Mouse (Mus musculus) hindbrain, embryonic 12.5 days (tissue): Measurements from ENCODE around the gene Qrich2. TPM values are rescaled to one million over a fixed set of nuclear protein-coding genes. Genes with fewer than 3 reads are reported as not detected.

ENCODE experiments used
- ATAC-seq: fragments of 200-750 bp; cut with Nextera tagmentation; 2 replicates; pipeline ENCODE4 v1.8.0; 2017; ENCODE audit warnings: moderate TSS enrichment; ENCODE audit not compliant: low FRiP score
- H3K27ac ChIP-seq: fragments of 300-500 bp; sonication (generic); 2 replicates; pipeline ENCODE4 v1.5.1; 2016; ENCODE audit warnings: mild to moderate bottlenecking
- H3K27me3 ChIP-seq: fragments of 300-500 bp; sonication (generic); 2 replicates; pipeline ENCODE4 v1.6.1; 2016; ENCODE audit warnings: mild to moderate bottlenecking
- H3K36me3 ChIP-seq: fragments of 300-500 bp; sonication (generic); 2 replicates; pipeline ENCODE4 v1.6.1; 2016; ENCODE audit warnings: mild to moderate bottlenecking
- H3K4me1 ChIP-seq: fragments of 300-500 bp; sonication (generic); 2 replicates; pipeline ENCODE4 v1.6.1; 2016
- H3K4me2 ChIP-seq: fragments of 300-500 bp; sonication (generic); replicated peaks from 2 replicates; pipeline ENCODE4 v1.6.1; 2016; ENCODE audit warnings: mild to moderate bottlenecking
- H3K4me3 ChIP-seq: fragments of 300-500 bp; sonication (generic); 2 replicates; pipeline ENCODE4 v1.5.1; 2016; ENCODE audit warnings: mild to moderate bottlenecking
- H3K9ac ChIP-seq: fragments of 300-500 bp; sonication (generic); 2 replicates; pipeline ENCODE4 v1.6.1; 2016; ENCODE audit warnings: mild to moderate bottlenecking, moderate library complexity
- H3K9me3 ChIP-seq: fragments of 300-500 bp; sonication (generic); replicated peaks from 2 replicates; pipeline ENCODE4 v1.6.1; 2016; ENCODE audit warnings: mild to moderate bottlenecking
- WGBS: fragments of 180-500 bp; shearing (Covaris S2); methylation state at CpG from one replicate; pipeline ENCODE4 v1.1.7; 2016; 5-methylcytosine and 5-hydroxymethylcytosine counted together
- polyA plus RNA-seq: library from polyadenylated mRNA; unstranded; fragments of >200 nt; fragmentation: Nextera tagmentation; extraction: Ambion mirVana; gene quantifications from 2 replicates; pipeline ENCODE4 v1.2.1, GENCODE M21; 2016

Qrich2 gene
- polyA plus RNA-seq, result 0.18 and 0.39 TPM in 2 replicates

DNA sequence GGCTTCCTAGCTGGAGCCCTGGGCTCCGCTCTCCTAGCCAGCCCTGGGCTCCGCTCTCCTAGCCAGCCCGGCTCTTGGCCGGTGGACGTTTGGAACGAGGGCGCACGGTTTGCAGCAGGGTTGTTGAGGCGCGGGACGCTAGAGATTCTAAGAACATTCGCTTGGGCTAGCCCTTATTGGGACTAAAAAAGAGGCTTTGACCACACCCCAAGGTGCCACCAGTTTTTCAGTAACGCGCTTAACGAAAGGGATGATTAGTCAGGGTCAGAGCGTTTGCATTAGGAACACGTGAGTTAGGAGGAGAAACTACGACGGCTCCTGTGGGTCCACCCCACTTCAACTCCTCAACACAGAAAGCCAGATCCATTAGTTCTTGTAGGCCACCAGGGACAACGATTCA is at the start of gene Qrich2:
Gene Qrich2, minus strand, starts transcription at position 101 of the 400 bp plus-strand sequence.
- WGBS, result 71% methylated on average over 20 of the region's 20 CpGs
- no peak within 1 kb of the TSS for H3K4me2 ChIP-seq
- no peak within 1 kb of the TSS for H3K27ac ChIP-seq
- H3K4me1 ChIP-seq, result peaks cover 6% of the 10 kb centered on the region; the same call in 1 of the 2 replicates
- ATAC-seq, result no peak
- no peak within 1 kb of the TSS for H3K9ac ChIP-seq
- peaks cover 16% of the 10 kb centered on the region for H3K36me3 ChIP-seq
- no peaks in the 10 kb centered on the region for H3K27me3 ChIP-seq
- H3K9me3 ChIP-seq, result no peaks in the 10 kb centered on the region
- H3K4me3 ChIP-seq, result no peak within 1 kb of the TSS

DNA sequence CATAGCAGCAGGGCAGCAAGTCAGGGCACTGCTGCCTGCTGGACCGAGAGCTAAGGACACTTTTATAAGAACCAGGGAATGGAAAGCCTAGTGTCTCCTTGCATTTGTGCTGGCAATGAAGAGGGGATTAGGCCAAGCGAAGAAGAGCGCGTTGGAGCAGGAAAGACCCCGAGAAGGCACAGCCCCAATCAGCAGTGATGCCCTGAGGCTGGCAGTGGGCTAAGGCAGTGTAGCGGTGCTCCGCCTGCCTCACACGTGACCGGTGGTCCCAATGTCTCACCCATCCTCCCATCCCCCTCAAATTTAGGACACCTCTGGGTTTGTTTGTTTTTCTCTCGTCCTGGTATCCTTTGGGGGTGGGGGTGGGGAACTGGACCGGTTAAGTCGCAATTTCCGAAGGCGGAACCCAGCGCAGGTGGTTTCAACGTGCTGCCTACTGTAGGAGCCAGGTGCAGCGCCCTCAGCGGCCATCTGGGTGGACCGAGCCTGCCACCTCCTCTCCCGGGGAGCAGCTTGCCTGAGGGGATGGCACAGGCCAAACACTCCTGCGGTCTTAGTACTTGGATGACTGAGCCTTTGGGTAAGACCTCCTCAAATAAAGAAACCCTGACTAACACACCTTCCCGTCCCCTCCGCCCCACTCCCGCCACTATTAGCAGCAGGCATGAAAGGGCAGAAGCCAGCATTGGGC is 49.4 kb upstream of the Qrich2 start:
- no peak for ATAC-seq
- H3K27ac ChIP-seq, result no peak overlapping the region
- peaks cover 11% of the 10 kb centered on the region for H3K27me3 ChIP-seq
- no peaks in the 10 kb centered on the region for H3K36me3 ChIP-seq
- WGBS, result 16% methylated on average over 24 of the region's 24 CpGs
- peaks cover 10% of the 10 kb centered on the region for H3K4me1 ChIP-seq
- 0 out of 2 replicates have a peak, but pooled peaks cover 7% of the 10 kb centered on the region for H3K9me3 ChIP-seq
- no peak overlapping the region for H3K4me3 ChIP-seq
- H3K4me2 ChIP-seq, result peak overlapping the region; percentile 42
- no peak overlapping the region for H3K9ac ChIP-seq

DNA sequence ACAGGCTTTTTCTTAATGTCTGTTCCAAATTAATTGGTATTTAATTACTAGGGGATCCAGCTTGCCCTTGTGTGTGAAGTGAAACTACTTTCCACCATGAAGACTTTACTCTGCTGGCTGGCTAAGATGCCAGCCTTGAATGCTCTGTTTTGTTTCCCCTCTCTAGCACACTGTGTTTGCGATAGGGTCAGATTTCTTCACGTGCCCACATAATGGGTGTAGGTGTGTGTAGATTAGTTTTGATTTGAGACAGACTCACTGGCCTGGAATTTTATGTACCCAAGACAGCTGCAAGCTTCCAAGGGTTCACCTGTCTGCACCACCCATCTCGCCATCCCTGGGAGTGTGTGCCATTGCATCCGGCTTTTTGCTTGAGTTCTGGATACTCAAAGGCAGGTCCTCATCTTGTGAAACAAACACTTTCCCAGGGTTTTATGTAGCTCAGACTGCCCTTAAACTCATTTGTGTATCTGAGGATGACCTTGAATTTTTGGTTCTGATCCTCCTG is 47.5 kb upstream of the Qrich2 start:
- Histone ChIP-seq H3K27ac (no peak overlapping the region), H3K9me3 (0 out of 2 replicates have a peak, but pooled peaks cover 7% of the 10 kb centered on the region), H3K4me3 (no peak overlapping the region), H3K9ac (no peak overlapping the region), H3K27me3 (peaks cover 11% of the 10 kb centered on the region), H3K4me1 (peaks cover 10% of the 10 kb centered on the region), H3K36me3 (no peaks in the 10 kb centered on the region), H3K4me2 (no peak overlapping the region)
- ATAC-seq, result no peak
- 90% methylated on average over 4 of the region's 4 CpGs for WGBS

DNA sequence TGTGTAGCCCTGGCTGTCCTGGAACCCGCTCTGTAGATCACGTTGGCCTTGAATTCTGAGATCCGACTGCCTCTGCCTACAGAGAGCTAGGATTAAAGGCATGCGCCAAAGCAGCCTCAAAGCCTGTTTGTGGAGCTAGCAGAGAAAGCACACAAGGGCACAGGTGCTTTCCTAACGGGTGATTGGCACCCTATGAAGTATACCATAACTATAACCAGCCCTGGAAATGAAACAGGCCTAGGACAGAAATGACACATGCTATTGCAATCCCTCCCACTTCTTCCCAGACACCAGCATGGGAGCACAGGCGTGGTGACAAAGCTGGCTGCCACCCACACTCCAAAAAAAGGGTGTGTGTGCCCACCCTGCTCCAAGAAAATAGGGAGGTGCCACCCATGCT is 46.9 kb upstream of the Qrich2 start:
- H3K4me1 ChIP-seq, result peaks cover 8% of the 10 kb centered on the region
- H3K9me3 ChIP-seq, result 0 out of 2 replicates have a peak, but pooled peaks cover 7% of the 10 kb centered on the region
- H3K27me3 ChIP-seq, result peaks cover 11% of the 10 kb centered on the region
- no peak overlapping the region for H3K9ac ChIP-seq
- H3K27ac ChIP-seq, result no peak overlapping the region
- H3K4me3 ChIP-seq, result no peak overlapping the region
- WGBS, result 86% methylated on average over 6 of the region's 6 CpGs
- ATAC-seq, result no peak
- no peaks in the 10 kb centered on the region for H3K36me3 ChIP-seq
- no peak overlapping the region for H3K4me2 ChIP-seq

DNA sequence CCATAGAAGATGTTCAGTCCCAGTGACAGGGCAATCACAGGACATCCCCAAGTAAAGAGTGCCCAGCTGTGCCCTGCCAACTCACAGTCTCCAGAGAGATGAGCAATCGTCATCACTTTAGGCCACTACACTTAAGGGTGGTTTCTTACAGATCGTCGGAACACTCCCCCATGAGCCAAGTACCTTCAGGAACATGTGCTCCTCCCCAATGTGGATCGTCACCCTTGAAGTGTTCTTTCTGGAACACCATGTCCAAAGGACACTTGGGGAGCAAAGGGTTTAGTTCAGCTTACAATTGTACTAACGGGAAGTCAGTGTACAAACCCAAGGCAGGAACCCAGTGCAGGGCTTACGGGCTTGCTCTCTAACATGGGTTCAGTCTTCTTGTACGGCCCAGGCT is 46.1 kb upstream of the Qrich2 start:
- H3K27ac ChIP-seq, result no peak overlapping the region
- 0 out of 2 replicates have a peak, but pooled peaks cover 7% of the 10 kb centered on the region for H3K9me3 ChIP-seq
- no peak overlapping the region for H3K4me3 ChIP-seq
- no peak overlapping the region for H3K9ac ChIP-seq
- H3K27me3 ChIP-seq, result peaks cover 11% of the 10 kb centered on the region
- peaks cover 8% of the 10 kb centered on the region for H3K4me1 ChIP-seq
- no peak for ATAC-seq
- H3K36me3 ChIP-seq, result no peaks in the 10 kb centered on the region
- 95% methylated on average over 7 of the region's 7 CpGs for WGBS
- H3K4me2 ChIP-seq, result no peak overlapping the region

DNA sequence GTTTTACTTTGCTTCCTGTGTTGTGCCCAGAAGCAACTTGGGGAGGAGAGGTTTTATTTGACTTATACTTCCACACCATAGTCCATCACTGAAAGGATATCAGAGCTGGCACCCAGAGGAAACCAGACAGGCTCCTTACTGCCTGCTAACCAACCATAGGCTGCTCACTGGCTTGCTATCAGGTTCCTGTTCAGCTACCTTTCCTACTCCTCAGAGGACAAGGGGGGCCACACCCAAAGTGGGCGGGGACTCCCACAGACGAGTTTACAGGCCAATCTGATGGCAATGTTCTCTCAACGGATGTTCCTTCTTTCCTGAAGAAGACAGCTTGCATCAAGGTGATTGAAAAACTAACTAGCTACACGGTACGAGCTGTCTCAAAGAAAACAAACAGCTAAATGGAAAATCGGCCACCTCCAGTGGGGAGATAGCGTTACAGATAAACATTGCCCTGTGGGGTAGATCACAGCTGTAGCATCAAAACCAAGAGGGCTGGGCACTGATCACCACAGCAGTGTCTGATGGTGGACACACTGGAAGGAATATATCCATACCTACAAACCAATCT is 45.3 kb upstream of the Qrich2 start:
- Histone ChIP-seq H3K27me3 (peaks cover 11% of the 10 kb centered on the region), H3K9me3 (0 out of 2 replicates have a peak, but pooled peaks cover 7% of the 10 kb centered on the region), H3K4me2 (no peak overlapping the region), H3K4me3 (no peak overlapping the region), H3K36me3 (no peaks in the 10 kb centered on the region), H3K27ac (no peak overlapping the region), H3K9ac (no peak overlapping the region), H3K4me1 (peaks cover 8% of the 10 kb centered on the region)
- ATAC-seq, result no peak
- 73% methylated on average over 7 of the region's 7 CpGs for WGBS

DNA sequence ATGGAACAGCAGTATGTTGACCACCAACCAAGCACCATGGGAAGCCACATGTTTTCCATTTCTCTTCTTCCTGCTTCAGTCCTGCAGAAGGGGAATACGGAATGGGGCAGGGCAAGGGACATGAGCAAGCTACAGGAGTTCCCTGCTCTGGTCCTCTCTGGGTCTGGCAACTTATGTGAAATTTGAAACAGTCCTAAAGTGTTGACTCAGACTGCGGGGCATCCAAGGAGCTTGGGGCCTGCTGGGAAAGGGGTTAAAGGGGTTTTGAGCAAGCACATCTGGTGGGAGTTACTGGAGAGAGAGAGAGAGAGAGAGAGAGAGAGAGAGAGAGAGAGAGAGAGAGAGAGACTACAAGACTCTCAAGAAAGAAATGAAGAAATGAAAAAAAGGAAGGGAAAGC is 42.6 kb upstream of the Qrich2 start:
- H3K36me3 ChIP-seq, result no peaks in the 10 kb centered on the region
- no peak for ATAC-seq
- H3K27me3 ChIP-seq, result no peaks in the 10 kb centered on the region
- 64% methylated on average over 2 of the region's 2 CpGs for WGBS
- H3K9me3 ChIP-seq, result 0 out of 2 replicates have a peak, but pooled peaks cover 7% of the 10 kb centered on the region
- no peak overlapping the region for H3K9ac ChIP-seq
- no peak overlapping the region for H3K27ac ChIP-seq
- H3K4me3 ChIP-seq, result no peak overlapping the region
- H3K4me2 ChIP-seq, result no peak overlapping the region
- no peaks in the 10 kb centered on the region for H3K4me1 ChIP-seq

DNA sequence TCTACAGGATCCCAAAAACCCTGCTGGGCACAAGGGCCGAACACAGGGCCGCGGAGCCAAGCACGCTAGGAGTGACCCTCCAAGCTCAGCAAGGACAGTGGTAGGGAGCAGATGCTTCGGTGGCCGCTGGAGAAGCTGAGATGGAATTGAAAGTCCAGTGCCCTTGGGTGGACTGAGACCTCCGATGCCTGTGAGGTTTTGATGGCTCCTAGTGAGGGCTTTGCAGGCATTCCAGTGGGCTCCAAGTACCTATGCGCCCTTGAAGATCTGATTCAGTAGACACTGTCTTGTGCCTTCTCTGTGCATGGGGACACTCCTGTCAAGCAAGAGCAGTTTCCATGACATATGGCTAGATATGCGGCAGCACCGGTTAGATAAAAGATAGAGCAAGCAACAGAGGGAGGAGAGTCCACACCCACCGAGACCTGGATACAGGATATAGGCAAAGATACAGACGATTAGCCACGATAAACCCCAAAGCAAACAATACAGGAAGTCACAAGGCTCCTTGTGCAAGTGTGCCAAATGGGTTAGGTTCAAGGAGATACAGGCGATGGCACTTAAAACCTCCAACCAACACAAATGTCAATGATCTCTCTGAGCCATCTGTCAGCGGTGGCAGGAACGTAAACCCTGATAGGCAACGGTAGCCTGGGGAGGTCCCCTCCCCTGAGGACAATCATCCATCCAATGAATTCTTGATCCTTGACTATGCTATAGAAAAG is 40.3 kb upstream of the Qrich2 start:
- Histone ChIP-seq H3K4me2 (no peak overlapping the region), H3K9me3 (0 out of 2 replicates have a peak, but pooled peaks cover 3% of the 10 kb centered on the region), H3K9ac (no peak overlapping the region), H3K4me3 (no peak overlapping the region), H3K27me3 (no peaks in the 10 kb centered on the region), H3K4me1 (no peaks in the 10 kb centered on the region), H3K36me3 (no peaks in the 10 kb centered on the region), H3K27ac (no peak overlapping the region)
- 83% methylated on average over 17 of the region's 17 CpGs for WGBS
- no peak for ATAC-seq

DNA sequence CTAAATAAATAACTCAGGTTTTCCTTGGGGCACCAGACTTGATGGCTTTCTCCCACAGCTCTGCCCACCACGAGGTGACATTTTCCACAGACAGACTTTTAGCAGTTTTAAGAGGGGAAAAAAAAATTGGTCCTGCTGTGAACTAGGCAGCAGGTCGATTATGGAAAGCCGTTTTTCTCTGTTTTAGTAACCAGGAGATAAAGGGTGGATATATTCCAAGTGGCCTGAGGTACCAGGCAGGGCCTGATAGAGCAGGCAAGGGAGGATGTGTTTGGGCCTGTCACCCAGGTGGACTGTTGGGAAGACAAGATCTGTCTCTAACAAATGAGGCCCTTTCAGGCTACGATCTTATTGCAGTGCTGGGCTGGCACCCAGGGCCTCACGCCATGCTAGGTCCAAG is 39.5 kb upstream of the Qrich2 start:
- 70% methylated on average over 5 of the region's 5 CpGs for WGBS
- Histone ChIP-seq H3K27ac (no peak overlapping the region), H3K4me2 (no peak overlapping the region), H3K36me3 (no peaks in the 10 kb centered on the region), H3K9me3 (no peaks in the 10 kb centered on the region), H3K27me3 (no peaks in the 10 kb centered on the region), H3K9ac (no peak overlapping the region), H3K4me3 (no peak overlapping the region), H3K4me1 (0 out of 2 replicates have a peak, but pooled peaks cover 4% of the 10 kb centered on the region)
- ATAC-seq, result no peak

DNA sequence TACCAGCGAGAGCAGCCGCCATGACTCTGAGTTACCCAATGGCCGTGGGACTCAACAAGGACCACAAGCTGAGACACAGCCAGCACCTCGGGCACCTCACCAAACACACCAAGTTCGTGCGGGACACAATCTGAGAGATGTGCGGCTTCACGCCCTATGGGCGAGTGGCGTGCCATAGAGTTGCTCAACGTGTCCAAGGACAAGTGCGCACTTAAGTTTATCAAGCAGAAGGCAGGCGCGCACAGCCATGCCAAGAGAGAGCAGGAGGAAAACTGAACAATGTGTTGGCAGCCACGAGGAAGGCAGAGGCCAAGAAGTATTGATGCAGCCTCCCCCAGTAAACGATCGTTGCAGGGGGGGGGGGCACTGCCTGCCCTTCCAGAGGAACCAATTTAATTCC is 38.5 kb upstream of the Qrich2 start:
- H3K9me3 ChIP-seq, result no peaks in the 10 kb centered on the region
- no peak overlapping the region for H3K9ac ChIP-seq
- H3K36me3 ChIP-seq, result no peaks in the 10 kb centered on the region
- H3K27me3 ChIP-seq, result no peaks in the 10 kb centered on the region
- no peak overlapping the region for H3K4me2 ChIP-seq
- no peak overlapping the region for H3K4me3 ChIP-seq
- 91% methylated on average over 17 of the region's 17 CpGs for WGBS
- no peak overlapping the region for H3K27ac ChIP-seq
- ATAC-seq, result no peak
- H3K4me1 ChIP-seq, result 0 out of 2 replicates have a peak, but pooled peaks cover 4% of the 10 kb centered on the region

DNA sequence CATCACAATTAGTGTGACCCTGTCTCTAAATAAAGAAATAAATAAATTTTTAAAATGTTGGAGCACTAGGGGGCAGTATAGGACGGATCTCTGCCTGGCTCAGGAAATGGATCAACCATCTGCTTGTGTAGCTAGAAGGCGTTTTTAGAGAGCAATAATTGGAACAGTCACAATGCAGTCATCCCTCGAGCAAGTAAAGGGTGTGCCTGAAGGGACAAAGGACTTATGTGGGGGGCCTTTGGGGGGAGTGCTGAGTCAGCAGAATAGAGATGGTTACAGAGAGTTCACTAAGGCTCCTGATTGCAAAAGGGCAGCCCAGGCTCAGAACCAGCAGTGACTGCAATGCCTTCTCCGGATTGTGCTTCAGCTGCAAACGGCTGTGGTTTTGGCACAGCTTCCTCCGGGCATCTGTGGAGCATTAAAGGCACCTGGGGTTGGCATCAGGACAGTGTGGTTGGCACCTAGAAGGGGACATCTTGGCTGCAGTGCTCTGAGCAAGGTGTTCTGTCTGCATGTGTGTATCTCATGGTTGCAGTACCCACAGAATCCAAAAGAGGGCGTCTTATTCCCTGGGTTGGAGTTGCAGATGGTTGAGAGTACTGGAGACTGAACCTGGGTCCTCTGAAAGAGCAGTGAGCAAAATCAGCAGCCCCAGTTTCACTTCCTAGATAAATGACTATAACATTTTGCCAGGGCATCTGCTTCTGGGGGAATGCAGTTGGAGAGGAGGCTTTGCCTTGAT is 35.1 kb upstream of the Qrich2 start:
- Histone ChIP-seq H3K36me3 (no peaks in the 10 kb centered on the region), H3K27me3 (no peaks in the 10 kb centered on the region), H3K27ac (no peak overlapping the region), H3K9me3 (no peaks in the 10 kb centered on the region), H3K9ac (no peak overlapping the region), H3K4me1 (peaks cover 7% of the 10 kb centered on the region), H3K4me3 (no peak overlapping the region), H3K4me2 (no peak overlapping the region)
- 30% methylated on average over 7 of the region's 7 CpGs for WGBS
- no peak; the same call in 1 of the 2 replicates for ATAC-seq
